Mouse (Mus musculus) spleen, postnatal 4 days (tissue): Measurements from ENCODE around the gene Krtap4-13.
"Not testable (repeated sequence)": the region's sequence is repeated elsewhere in the genome, so short reads cannot be mapped to it uniquely, and the experiment has no call there.

Experiments
- DNase-seq, 2 experiments: peaks; one replicate each; pipeline ENCODE4 v3.0.0; 2022; ENCODE audit warnings: low spot score in 2 of 2

Krtap4-13 gene

DNA sequence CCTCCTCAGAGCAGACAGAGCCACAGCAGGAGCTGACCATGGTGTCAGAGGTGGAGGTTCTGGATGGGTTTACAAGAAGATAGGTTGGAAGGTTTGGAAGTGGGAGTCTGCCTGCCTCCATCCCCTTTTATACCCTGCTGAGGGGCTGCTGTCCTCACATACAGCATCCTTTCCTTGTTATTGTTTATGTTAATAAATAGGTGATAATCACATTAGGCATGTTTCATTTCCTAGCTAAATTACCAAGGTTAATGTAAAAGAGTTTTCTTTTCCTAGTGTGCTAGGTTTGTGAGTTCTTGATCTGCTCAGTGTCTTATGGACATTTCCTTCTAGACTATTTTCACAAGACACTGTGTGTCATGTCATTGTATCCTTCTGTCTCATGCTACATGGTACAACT is at the start of gene Krtap4-13:
Krtap4-13 (minus strand) TSS at position 101 of the 400 bp plus-strand sequence.
- DNase-seq = not testable (repeated sequence)

DNA sequence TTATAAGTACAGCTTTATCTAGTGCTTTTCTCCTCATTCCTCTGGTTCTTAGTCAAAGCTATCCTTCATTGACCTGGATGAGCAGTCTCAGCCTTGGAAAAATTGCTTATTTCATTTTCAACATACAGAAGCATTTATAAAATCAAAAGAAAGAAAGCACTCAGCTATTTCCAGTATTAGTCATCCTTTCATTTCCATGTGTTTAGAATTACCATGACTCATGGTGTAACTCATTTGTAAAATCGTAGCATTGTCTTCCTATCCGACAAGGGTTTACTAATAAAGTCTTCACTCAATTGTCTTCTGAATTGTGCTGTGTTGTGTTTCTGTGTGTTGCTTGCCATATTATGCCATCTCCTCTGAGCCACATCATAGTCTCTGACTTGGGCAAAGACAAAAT is 49.1 kb upstream of the Krtap4-13 start:
- no peak for DNase-seq

DNA sequence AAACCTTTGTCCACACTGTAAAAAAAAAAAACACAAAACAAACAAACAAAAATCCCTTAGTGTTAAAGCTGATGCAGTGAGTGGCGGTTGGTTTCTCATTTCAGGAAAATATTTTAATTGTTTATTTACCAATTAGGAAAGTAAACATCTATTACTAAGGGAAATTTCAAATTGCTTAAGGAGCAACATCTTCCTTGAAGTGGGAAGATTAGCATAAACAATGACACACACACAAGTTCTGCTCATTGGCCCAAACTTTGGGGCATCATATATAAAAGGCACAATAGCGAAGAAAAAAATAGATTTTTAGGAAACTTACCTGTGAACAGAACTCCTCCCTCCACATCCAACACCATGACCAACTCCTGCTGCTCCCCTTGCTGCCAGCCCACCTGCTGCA is 47.9 kb upstream of the Krtap4-13 start, which contains the start of gene Gm11568:
Gm11568 (plus strand) TSS at position 301 of the 400 bp plus-strand sequence.
- no peak for DNase-seq

DNA sequence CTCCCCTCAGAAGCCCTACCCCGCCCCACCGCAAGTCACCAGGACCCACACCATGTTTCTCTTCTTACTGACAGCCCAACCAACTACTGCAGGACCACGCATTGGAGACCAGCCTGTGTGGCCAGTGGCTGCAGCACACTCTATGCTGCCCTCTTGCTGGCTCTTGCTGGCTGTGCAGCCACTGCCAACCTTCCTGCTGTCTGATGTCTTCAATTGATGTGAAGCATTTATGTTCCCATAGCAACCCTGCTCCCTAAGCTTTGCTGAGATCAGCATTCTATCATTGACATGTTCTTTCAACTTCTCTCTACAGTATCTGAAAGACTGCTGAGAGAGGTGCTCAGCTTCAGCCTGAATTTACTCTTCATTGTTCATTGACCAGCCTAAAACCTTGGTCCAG is 44.4 kb upstream of the Krtap4-13 start:
- no peak for DNase-seq

DNA sequence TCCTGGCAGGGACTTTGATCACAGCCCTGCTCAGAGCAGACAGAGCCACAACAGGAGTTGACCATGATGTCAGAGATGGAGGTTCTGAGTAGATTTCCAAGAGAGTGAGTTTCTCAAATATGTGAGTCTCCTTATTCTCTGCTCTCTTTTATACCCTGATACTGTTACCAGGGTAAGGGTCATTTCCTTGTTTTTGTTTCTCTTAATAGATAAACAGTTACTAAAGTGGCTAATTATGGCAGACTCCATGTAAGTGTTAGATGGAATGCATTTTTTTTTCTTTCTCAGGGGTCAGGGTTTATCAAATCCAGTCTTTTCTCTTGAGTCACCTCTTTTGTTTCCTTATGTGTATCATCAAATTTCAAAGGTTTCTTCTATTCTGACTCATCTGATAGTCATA is 41.8 kb upstream of the Krtap4-13 start, which contains the start of gene Krtap4-16:
Krtap4-16 (minus strand) TSS at position 101 of the 400 bp plus-strand sequence.
- no peak for DNase-seq

DNA sequence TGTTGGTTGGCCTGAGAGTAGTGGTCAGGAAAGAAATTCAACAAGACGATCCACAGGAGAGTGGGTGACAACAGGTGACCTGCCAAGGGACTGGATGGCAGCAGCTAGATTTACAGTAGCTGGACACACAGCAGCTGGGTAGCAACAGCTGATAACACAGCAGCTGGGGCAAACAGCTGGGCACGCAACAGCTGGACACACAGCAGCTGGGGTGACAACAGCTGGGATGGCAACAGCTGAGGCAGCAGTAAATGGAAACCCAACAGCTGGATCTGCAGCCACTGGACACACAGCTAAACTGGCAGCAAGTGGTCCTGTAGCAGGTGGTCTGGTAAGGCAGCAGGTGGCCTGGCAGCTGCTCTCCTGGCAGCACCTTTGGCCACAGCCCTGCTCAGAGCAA is 37.1 kb upstream of the Krtap4-13 start:
- no peak for DNase-seq

DNA sequence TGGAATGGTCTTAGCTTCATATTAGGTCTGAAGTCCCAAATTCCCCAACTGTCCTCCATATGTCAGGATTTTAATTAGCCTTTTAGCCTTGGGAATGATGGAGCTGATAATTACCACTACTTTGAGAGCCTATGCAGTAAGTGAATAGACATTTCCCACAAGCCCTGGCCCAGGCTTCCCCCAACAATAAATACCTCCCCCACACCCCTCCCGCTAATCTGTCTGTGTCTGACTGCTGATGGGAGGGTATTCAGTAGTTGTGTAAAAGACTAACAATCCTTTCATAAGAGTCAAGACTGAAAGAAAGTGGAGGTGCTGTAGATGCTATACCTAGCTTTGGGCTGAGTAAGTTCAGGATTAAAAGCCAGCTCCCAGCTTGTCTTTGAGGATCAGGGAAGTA is 32.5 kb upstream of the Krtap4-13 start:
- no peak for DNase-seq

DNA sequence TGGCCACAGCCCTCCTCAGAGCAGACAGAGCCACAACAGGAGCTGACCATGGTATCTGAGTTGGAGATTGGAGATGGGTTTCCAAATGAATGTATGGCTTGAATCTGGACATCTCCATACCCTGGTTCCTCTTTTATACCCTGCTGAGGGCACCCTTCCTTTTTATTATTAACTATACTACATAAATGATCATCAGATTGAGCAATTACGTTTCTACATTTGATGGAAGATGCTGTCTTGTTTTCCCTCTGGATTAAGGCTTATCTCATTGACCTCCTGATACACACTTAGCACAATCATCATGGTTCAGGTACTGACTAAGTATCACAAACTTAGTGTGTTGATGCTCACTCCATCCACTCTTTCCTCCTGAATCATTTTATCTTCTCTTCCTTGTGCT is 28.3 kb upstream of the Krtap4-13 start, which contains the start of gene 2300003K06Rik:
2300003K06Rik (minus strand) TSS at position 101 of the 400 bp plus-strand sequence.
- DNase-seq = no peak

DNA sequence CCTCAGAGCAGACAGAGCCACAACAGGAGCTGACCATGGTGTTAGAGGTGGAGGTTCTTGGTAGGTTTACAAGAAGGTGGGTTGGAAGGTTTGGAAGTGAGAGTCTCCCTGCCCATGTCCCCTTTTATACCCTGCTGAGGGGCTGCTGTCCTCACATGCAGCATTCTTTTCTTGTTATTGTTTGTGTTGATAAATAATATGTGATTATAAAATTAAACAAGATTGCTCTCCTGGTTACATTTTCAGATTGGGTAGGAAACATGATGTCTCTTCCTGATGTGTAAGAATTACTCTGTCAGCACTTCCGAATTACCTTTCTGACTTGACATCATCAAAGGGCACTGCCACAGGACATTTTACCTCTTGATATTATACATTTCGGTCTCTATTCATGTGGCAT is 5.9 kb upstream of the Krtap4-13 start, which contains the start of gene Gm11564:
Gm11564 (minus strand) TSS at position 101 of the 400 bp plus-strand sequence.
- DNase-seq = not testable (repeated sequence)

DNA sequence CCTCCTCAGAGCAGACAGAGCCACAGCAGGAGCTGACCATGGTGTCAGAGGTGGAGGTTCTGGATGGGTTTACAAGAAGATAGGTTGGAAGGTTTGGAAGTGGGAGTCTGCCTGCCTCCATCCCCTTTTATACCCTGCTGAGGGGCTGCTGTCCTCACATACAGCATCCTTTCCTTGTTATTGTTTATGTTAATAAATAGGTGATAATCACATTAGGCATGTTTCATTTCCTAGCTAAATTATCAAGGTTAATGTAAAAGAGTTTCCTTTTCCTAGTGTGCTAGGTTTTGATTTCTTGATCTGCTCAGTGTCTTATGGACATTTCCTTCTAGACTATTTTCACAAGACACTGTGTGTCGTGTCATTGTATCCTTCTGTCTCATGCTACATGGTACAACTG is 5.3 kb downstream of the Krtap4-13 start, which contains the start of gene Gm11554:
Gm11554 (minus strand) TSS at position 101 of the 400 bp plus-strand sequence.
- not testable (repeated sequence) for DNase-seq

DNA sequence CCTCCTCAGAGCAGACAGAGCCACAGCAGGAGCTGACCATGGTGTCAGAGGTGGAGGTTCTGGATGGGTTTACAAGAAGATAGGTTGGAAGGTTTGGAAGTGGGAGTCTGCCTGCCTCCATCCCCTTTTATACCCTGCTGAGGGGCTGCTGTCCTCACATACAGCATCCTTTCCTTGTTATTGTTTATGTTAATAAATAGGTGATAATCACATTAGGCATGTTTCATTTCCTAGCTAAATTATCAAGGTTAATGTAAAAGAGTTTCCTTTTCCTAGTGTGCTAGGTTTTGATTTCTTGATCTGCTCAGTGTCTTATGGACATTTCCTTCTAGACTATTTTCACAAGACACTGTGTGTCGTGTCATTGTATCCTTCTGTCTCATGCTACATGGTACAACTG is 10.9 kb downstream of the Krtap4-13 start, which contains the start of gene Gm11569:
Gm11569 (minus strand) TSS at position 101 of the 400 bp plus-strand sequence.
- not testable (repeated sequence) for DNase-seq

DNA sequence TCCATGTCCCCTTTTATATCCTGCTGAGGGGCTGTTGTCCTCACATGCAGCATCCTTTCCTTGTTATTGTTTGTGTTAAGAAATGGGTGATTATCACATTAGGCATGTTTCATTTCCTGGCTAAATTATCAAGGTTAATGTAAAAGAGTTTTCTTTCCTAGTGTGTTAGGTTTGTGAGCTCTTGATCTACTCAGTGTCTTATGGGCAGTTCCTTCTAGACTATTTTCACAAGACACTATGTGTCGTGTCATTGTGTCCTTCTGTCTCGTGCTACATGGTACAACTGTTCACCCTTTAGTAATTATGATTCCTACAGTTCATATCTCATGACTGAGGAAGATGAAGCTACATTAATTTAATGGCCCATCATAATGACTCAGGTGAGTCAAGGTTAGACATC is 16.3 kb downstream of the Krtap4-13 start, which contains the start of gene Gm11596:
Gm11596 (minus strand) TSS at position 101 of the 400 bp plus-strand sequence.
- DNase-seq = no peak

DNA sequence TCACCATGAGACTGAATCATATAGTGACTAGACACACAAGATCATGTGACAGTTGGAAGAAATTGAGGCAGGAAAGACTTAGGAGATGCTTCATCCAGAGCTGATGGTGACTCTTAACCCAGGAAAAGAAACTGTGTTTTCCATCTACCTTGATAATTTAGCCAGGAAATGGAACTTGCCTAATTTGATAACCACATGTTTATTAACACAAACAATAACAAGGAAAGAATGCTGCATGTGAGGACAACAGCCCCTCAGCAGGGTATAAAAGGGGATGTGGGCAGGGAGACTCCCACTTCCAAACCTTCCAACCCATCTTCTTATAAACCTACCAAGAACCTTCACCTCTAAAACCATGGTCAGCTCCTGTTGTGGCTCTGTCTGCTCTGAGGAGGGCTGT is 24.8 kb downstream of the Krtap4-13 start, which contains the start of gene Krtap4-9:
Krtap4-9 (plus strand) TSS at position 301 of the 400 bp plus-strand sequence.
- DNase-seq = not testable (repeated sequence)

DNA sequence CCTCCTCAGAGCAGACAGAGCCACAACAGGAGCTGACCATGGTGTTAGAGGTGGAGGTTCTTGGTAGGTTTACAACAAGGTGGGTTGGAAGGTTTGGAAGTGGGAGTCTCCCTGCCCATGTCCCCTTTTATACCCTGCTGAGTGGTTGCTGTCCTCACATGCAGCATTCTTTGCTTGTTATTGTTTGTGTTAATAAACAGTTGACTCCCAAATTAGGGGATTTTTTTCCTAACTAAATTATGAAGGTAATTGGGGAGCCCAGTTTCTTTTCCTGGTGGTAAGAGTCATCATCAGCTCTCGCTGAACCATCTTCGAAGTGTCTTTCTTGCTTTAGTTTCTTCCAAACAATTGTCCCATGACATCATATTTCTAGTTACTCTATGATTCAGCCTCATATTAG is 29.1 kb downstream of the Krtap4-13 start, which contains the start of gene Krtap4-8:
Krtap4-8 (minus strand) TSS at position 101 of the 400 bp plus-strand sequence.
- no peak for DNase-seq

DNA sequence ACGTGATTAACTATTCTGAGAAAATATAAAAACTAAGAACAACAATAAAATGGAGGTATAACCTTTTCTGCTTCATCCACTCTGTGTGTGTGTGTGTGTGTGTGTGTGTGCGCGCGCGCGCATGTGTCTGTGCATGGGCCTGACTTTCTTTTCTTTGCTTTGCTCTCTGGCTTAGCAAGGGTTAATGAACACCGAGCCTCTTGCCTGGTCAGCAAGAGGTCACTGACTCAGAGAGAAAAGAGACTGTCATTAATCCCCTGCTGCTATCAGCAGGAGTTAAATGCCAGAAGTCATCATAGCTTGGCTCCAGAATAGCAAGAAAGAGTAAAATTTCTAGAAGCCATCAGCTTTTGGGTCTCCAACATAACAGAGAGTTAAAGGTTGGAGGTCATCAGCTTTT is 31.3 kb downstream of the Krtap4-13 start:
- DNase-seq = no peak

DNA sequence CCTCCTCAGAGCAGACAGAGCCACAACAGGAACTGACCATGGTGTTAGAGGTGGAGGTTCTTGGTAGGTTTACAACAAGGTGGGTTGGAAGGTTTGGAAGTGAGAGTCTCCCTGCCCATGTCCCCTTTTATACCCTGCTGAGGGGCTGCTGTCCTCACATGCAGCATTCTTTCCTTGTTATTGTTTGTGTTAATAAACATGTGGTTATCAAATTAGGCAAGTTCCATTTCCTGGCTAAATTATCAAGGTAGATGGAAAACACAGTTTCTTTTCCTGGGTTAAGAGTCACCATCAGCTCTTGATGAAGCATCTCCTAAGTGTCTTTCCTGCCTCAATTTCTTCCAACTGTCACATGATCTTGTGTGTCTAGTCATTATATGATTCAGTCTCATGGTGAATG is 36.9 kb downstream of the Krtap4-13 start, which contains the start of gene Gm11595:
Gm11595 (minus strand) TSS at position 101 of the 400 bp plus-strand sequence.
- DNase-seq = not testable (repeated sequence)

DNA sequence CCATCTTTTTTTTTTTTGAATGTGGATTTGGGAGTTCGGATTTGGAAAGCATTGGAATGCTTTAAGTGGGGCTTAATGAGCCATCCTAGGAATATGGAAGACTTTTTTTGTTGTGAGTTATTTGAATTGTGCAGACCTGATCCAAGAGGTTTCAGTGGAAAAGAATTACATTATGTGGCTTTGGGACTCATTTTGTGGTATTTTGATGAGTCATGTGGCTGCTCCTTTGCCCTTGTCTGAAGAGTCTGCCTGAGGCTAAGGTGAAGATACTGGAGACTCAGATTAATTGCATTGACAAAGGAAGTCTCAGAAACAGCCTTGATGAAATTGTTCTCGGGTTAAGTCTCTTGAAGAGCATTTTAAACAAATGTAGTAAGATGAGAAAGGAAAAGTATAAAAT is 41.3 kb downstream of the Krtap4-13 start:
- DNase-seq = no peak
